Mouse (Mus musculus) cerebellum, adult 2 months (tissue): ENCODE measurements around the gene Adcy9. TPM values are rescaled to one million over a fixed set of nuclear protein-coding genes. Genes with fewer than 3 reads are reported as not detected.

Experiments used
- DNase-seq, 2 experiments: peaks; one replicate each; pipeline ENCODE4 v3.0.0; 2021
- H3K27ac ChIP-seq: fragments of 200-500 bp; 2 replicates; pipeline ENCODE4 v1.5.1; 2012; ENCODE audit warnings: low read length, control low read depth, inconsistent platforms; ENCODE audit not compliant: insufficient read depth
- H3K27me3 ChIP-seq: fragments of 200-500 bp; 2 replicates; pipeline ENCODE4 v1.6.1; 2012; ENCODE audit warnings: inconsistent platforms, mild to moderate bottlenecking, low read length, moderate library complexity; ENCODE audit not compliant: control insufficient read depth, insufficient read depth
- H3K4me1 ChIP-seq: fragments of 200-500 bp; 2 replicates; pipeline ENCODE4 v1.6.1; 2011; ENCODE audit warnings: low read length; ENCODE audit not compliant: control insufficient read depth, insufficient read depth
- H3K4me3 ChIP-seq: fragments of 200-500 bp; replicated peaks from 2 replicates; pipeline ENCODE3; 2011; ENCODE audit warnings: mild to moderate bottlenecking, low read depth, low read length, control low read depth; ENCODE audit not compliant: insufficient read depth
- CTCF ChIP-seq: fragments of 200-500 bp; IDR thresholded peaks from 2 replicates; pipeline ENCODE4 v1.5.1; 2011; ENCODE audit warnings: low read depth, mild to moderate bottlenecking, control low read depth, low read length, moderate library complexity, borderline replicate concordance; ENCODE audit not compliant: insufficient read depth
- POLR2A ChIP-seq: fragments of 200-500 bp; IDR thresholded peaks from 2 replicates; pipeline ENCODE4 v1.6.1; 2011; ENCODE audit warnings: low read length, control low read depth, borderline replicate concordance; ENCODE audit not compliant: insufficient read depth
- WGBS: fragments of 180-500 bp; shearing (Covaris S2); methylation state at CpG from one replicate; pipeline ENCODE4 v1.1.7; 2018; 5-methylcytosine and 5-hydroxymethylcytosine counted together
- polyA plus RNA-seq: library from polyadenylated mRNA; depleted of rRNA; stranded (reverse); fragments of >200 nt; gene quantifications from 2 replicates; pipeline ENCODE4 v1.2.3, GENCODE M21; 2012

Adcy9 gene
- polyA plus RNA-seq, 1 experiment = 23.7 TPM

- H3K4me1 ChIP-seq = no peaks in the 10 kb centered on the region
- TF ChIP-seq POLR2A (no peak), CTCF (no peak)
- peak in 1 of 2 experiments; percentile 8 for DNase-seq
- no peaks in the 10 kb centered on the region for H3K27me3 ChIP-seq
- no peak overlapping the region for H3K4me3 ChIP-seq
- no peak overlapping the region for H3K27ac ChIP-seq
- WGBS = 50% methylated on average over 6 of the region's 6 CpGs
Observed at GRCm38 (mm10) chr16:4449418-4449817, 29.1 kb upstream of the Adcy9 start.

- 37% methylated on average over 9 of the region's 9 CpGs for WGBS
- TF ChIP-seq CTCF (no peak), POLR2A (no peak)
- DNase-seq = no peak
Observed at GRCm38 (mm10) chr16:4448235-4448634, 27.9 kb upstream of the Adcy9 start.

GRCm38 (mm10) chr16:4446395-4446794, 26.1 kb upstream of the Adcy9 start:
- Histone ChIP-seq H3K4me3 (no peak overlapping the region), H3K4me1 (no peaks in the 10 kb centered on the region), H3K27me3 (no peaks in the 10 kb centered on the region), H3K27ac (no peak overlapping the region)
- TF ChIP-seq CTCF (no peak), POLR2A (no peak)
- WGBS = 84% methylated on average over 4 of the region's 4 CpGs
- no peak for DNase-seq

More at GRCm38 (mm10) chr16:4448235-4448634, 27.9 kb upstream of the Adcy9 start:
- H3K27ac ChIP-seq = no peak overlapping the region
- no peaks in the 10 kb centered on the region for H3K27me3 ChIP-seq
- H3K4me3 ChIP-seq = no peak overlapping the region
- no peaks in the 10 kb centered on the region for H3K4me1 ChIP-seq

GRCm38 (mm10) chr16:4444378-4444777, 24.1 kb upstream of the Adcy9 start:
- 79% methylated on average over 1 of the region's 1 CpGs for WGBS

GRCm38 (mm10) chr16:4439302-4440066, 19.2 kb upstream of the Adcy9 start:
- DNase-seq = no peak
- no peak overlapping the region for H3K27ac ChIP-seq
- 82% methylated on average over 10 of the region's 10 CpGs for WGBS

More at GRCm38 (mm10) chr16:4444378-4444777, 24.1 kb upstream of the Adcy9 start:
- H3K27me3 ChIP-seq = no peaks in the 10 kb centered on the region
- no peak for DNase-seq
- H3K4me3 ChIP-seq = no peak overlapping the region
- no peaks in the 10 kb centered on the region for H3K4me1 ChIP-seq
- TF ChIP-seq CTCF = no peak
- TF ChIP-seq POLR2A = no peak
- no peak overlapping the region for H3K27ac ChIP-seq

GRCm38 (mm10) chr16:4436738-4437137, 16.4 kb upstream of the Adcy9 start:
- 88% methylated on average over 4 of the region's 4 CpGs for WGBS
- Histone ChIP-seq H3K4me1 (no peaks in the 10 kb centered on the region), H3K27me3 (no peaks in the 10 kb centered on the region), H3K27ac (no peak overlapping the region), H3K4me3 (no peak overlapping the region)
- DNase-seq = no peak
- no peak for TF ChIP-seq POLR2A
- TF ChIP-seq CTCF = no peak

More at GRCm38 (mm10) chr16:4439302-4440066, 19.2 kb upstream of the Adcy9 start:
- H3K4me3 ChIP-seq = no peak overlapping the region
- H3K4me1 ChIP-seq = no peaks in the 10 kb centered on the region
- no peaks in the 10 kb centered on the region for H3K27me3 ChIP-seq
- TF ChIP-seq POLR2A (no peak), CTCF (no peak)

- WGBS = 93% methylated on average over 2 of the region's 2 CpGs
- no peak for DNase-seq
- Histone ChIP-seq H3K4me1 (no peaks in the 10 kb centered on the region), H3K27me3 (no peaks in the 10 kb centered on the region), H3K4me3 (no peak overlapping the region), H3K27ac (no peak overlapping the region)
- no peak for TF ChIP-seq POLR2A
- TF ChIP-seq CTCF = no peak
Observed at GRCm38 (mm10) chr16:4435371-4435770, 15.1 kb upstream of the Adcy9 start.

GRCm38 (mm10) chr16:4431841-4432240, 11.5 kb upstream of the Adcy9 start:
- H3K4me3 ChIP-seq = no peak overlapping the region

More at GRCm38 (mm10) chr16:4431841-4432240, 11.5 kb upstream of the Adcy9 start:
- TF ChIP-seq POLR2A = no peak
- no peak for TF ChIP-seq CTCF
- no peaks in the 10 kb centered on the region for H3K4me1 ChIP-seq
- no peak overlapping the region for H3K27ac ChIP-seq
- no peak for DNase-seq
- H3K27me3 ChIP-seq = no peaks in the 10 kb centered on the region; the same call in 1 of the 2 replicates
- WGBS = 45% methylated on average over 4 of the region's 4 CpGs
